Mouse (Mus musculus) megakaryocyte, embryonic 14.5 days (primary cell): ENCODE measurements around the gene Rab4a. TPM values are rescaled to one million over a fixed set of nuclear protein-coding genes. Genes with fewer than 3 reads are reported as not detected.

ENCODE experiments used
- H3K27me3 ChIP-seq: replicated peaks from 2 replicates; pipeline ENCODE3; 2012; ENCODE audit warnings: inconsistent platforms
- H3K36me3 ChIP-seq: replicated peaks from 2 replicates; pipeline ENCODE3; 2012; ENCODE audit warnings: low read length, inconsistent platforms, mixed read lengths
- H3K4me1 ChIP-seq: 2 replicates; pipeline ENCODE4 v1.6.1; 2012; ENCODE audit warnings: inconsistent platforms
- H3K4me3 ChIP-seq: replicated peaks from 2 replicates; pipeline ENCODE3; 2012; ENCODE audit warnings: moderate library complexity, mild to moderate bottlenecking, inconsistent platforms
- H3K9me3 ChIP-seq: 2 replicates; pipeline ENCODE4 v1.6.1; 2012; ENCODE audit warnings: inconsistent platforms
- FLI1 ChIP-seq: IDR thresholded peaks from 2 replicates; pipeline ENCODE4 v1.6.1; 2012; ENCODE audit warnings: low read length, inconsistent platforms, mixed read lengths
- GATA1 ChIP-seq: IDR thresholded peaks from 3 replicates; pipeline ENCODE4 v1.6.1; 2012; ENCODE audit warnings: mixed read lengths, low read length, inconsistent platforms, borderline replicate concordance
- polyA plus RNA-seq: library from polyadenylated mRNA; stranded (reverse); fragments of >175 nt; gene quantifications from 2 replicates; pipeline ENCODE4 v1.2.3, GENCODE M21; 2012; ENCODE audit warnings: low replicate concordance; ENCODE audit not compliant: insufficient read depth

Rab4a gene
- polyA plus RNA-seq, 1 experiment = 6.3 TPM

GRCm38 (mm10) chr8:123859648-123860259 lies 54.0 kb downstream of the Rab4a start, which contains the start of gene Ccsap:
Ccsap (minus strand) TSS chr8:123860209.
- peaks cover 44% of the 10 kb centered on the region for H3K4me1 ChIP-seq
- H3K4me3 ChIP-seq = peak within 1 kb of the TSS; percentile 92
- TF ChIP-seq GATA1 = no peak
- no peak for TF ChIP-seq FLI1
- peaks cover 41% of the 10 kb centered on the region for H3K27me3 ChIP-seq
- H3K36me3 ChIP-seq = no peaks in the 10 kb centered on the region
- H3K9me3 ChIP-seq = peaks cover 14% of the 10 kb centered on the region

GRCm38 (mm10) chr8:123860386-123860785 lies 54.6 kb downstream of the Rab4a start:
- peaks cover 45% of the 10 kb centered on the region for H3K27me3 ChIP-seq

GRCm38 (mm10) chr8:123865786-123866185 lies 60.0 kb downstream of the Rab4a start:
- Histone ChIP-seq H3K4me3 (no peak overlapping the region), H3K36me3 (no peaks in the 10 kb centered on the region), H3K4me1 (peaks cover 23% of the 10 kb centered on the region), H3K9me3 (peaks cover 12% of the 10 kb centered on the region), H3K27me3 (peaks cover 55% of the 10 kb centered on the region)
- TF ChIP-seq GATA1 = no peak
- TF ChIP-seq FLI1 = no peak

More at GRCm38 (mm10) chr8:123860386-123860785, 54.6 kb downstream of the Rab4a start:
- peaks cover 14% of the 10 kb centered on the region for H3K9me3 ChIP-seq
- H3K4me3 ChIP-seq = peak overlapping the region; percentile 92
- TF ChIP-seq FLI1 = no peak
- TF ChIP-seq GATA1 = no peak
- H3K36me3 ChIP-seq = no peaks in the 10 kb centered on the region
- H3K4me1 ChIP-seq = peaks cover 41% of the 10 kb centered on the region

- no peak for TF ChIP-seq GATA1
- no peak for TF ChIP-seq FLI1
- peaks cover 23% of the 10 kb centered on the region for H3K4me1 ChIP-seq
- H3K4me3 ChIP-seq = no peak overlapping the region
- H3K27me3 ChIP-seq = peaks cover 48% of the 10 kb centered on the region
- no peaks in the 10 kb centered on the region for H3K36me3 ChIP-seq
- peaks cover 4% of the 10 kb centered on the region; the same call in 1 of the 2 replicates for H3K9me3 ChIP-seq
Measured at GRCm38 (mm10) chr8:123866971-123867370, 61.2 kb downstream of the Rab4a start.

GRCm38 (mm10) chr8:123872048-123872447 lies 66.3 kb downstream of the Rab4a start:
- TF ChIP-seq FLI1 (no peak), GATA1 (no peak)
- H3K4me3 ChIP-seq = no peak overlapping the region

GRCm38 (mm10) chr8:123873364-123873763 lies 67.6 kb downstream of the Rab4a start:
- Histone ChIP-seq H3K27me3 (peaks cover 24% of the 10 kb centered on the region), H3K36me3 (no peaks in the 10 kb centered on the region), H3K4me3 (no peak overlapping the region), H3K9me3 (no peaks in the 10 kb centered on the region), H3K4me1 (peaks cover 27% of the 10 kb centered on the region)
- TF ChIP-seq GATA1 (no peak), FLI1 (no peak)

More at GRCm38 (mm10) chr8:123872048-123872447, 66.3 kb downstream of the Rab4a start:
- Histone ChIP-seq H3K4me1 (peaks cover 28% of the 10 kb centered on the region), H3K27me3 (peaks cover 30% of the 10 kb centered on the region), H3K36me3 (no peaks in the 10 kb centered on the region), H3K9me3 (no peaks in the 10 kb centered on the region)

GRCm38 (mm10) chr8:123874324-123874723 lies 68.5 kb downstream of the Rab4a start:
- H3K9me3 ChIP-seq = no peaks in the 10 kb centered on the region
- H3K36me3 ChIP-seq = no peaks in the 10 kb centered on the region

GRCm38 (mm10) chr8:123877865-123878264 lies 72.1 kb downstream of the Rab4a start:
- peaks cover 55% of the 10 kb centered on the region for H3K27me3 ChIP-seq
- peaks cover 47% of the 10 kb centered on the region for H3K4me1 ChIP-seq
- TF ChIP-seq GATA1 = no peak
- no peak for TF ChIP-seq FLI1
- H3K4me3 ChIP-seq = no peak overlapping the region
- no peaks in the 10 kb centered on the region for H3K9me3 ChIP-seq
- H3K36me3 ChIP-seq = no peaks in the 10 kb centered on the region

More at GRCm38 (mm10) chr8:123874324-123874723, 68.5 kb downstream of the Rab4a start:
- Histone ChIP-seq H3K4me3 (no peak overlapping the region), H3K27me3 (peaks cover 30% of the 10 kb centered on the region), H3K4me1 (peaks cover 32% of the 10 kb centered on the region)
- TF ChIP-seq FLI1 (no peak), GATA1 (no peak)

- Histone ChIP-seq H3K36me3 (no peaks in the 10 kb centered on the region), H3K9me3 (no peaks in the 10 kb centered on the region), H3K27me3 (peaks cover 62% of the 10 kb centered on the region), H3K4me1 (peaks cover 60% of the 10 kb centered on the region), H3K4me3 (no peak overlapping the region)
- TF ChIP-seq FLI1 (no peak), GATA1 (no peak)
Measured at GRCm38 (mm10) chr8:123880271-123880670, 74.5 kb downstream of the Rab4a start.

- TF ChIP-seq GATA1 (no peak), FLI1 (no peak)
- Histone ChIP-seq H3K36me3 (no peaks in the 10 kb centered on the region), H3K9me3 (no peaks in the 10 kb centered on the region), H3K27me3 (peaks cover 67% of the 10 kb centered on the region), H3K4me3 (no peak overlapping the region), H3K4me1 (peaks cover 53% of the 10 kb centered on the region)
Measured at GRCm38 (mm10) chr8:123880821-123881350, 75.1 kb downstream of the Rab4a start.
